Mouse (Mus musculus): ENCODE measurements around the gene Itga9. TPM values are rescaled to one million over a fixed set of nuclear protein-coding genes. Genes with fewer than 3 reads are reported as not detected.

Gene Itga9
- polyA plus RNA-seq, 1 experiment, result 15.0 TPM

- H3K27ac ChIP-seq (ENCODE audit: insufficient read depth, low read depth, low read length), result no peak overlapping the region
- TF ChIP-seq CTCF (conservative IDR thresholded peaks at IDR 0.05; ENCODE audit: insufficient read depth, insufficient read length, low read depth, low read length) (no peak), POLR2A (IDR thresholded peaks at IDR 0.05; ENCODE audit: low read depth, low read length) (no peak)
- 71% methylated on average over 8 of the region's 8 CpGs for WGBS
- H3K36me3 ChIP-seq (ENCODE audit: control insufficient read depth, insufficient read depth, low read length), result no peaks in the 10 kb centered on the region
- no peaks in the 10 kb centered on the region for H3K27me3 ChIP-seq (replicated peaks; ENCODE audit: control insufficient read depth, insufficient read depth, low read length)
- no peak overlapping the region for H3K4me3 ChIP-seq (ENCODE audit: insufficient read depth, low read depth, low read length)
- DNase-seq, result no peak
- 0 out of 2 replicates have a peak, but pooled peaks cover 4% of the 10 kb centered on the region for H3K4me1 ChIP-seq (ENCODE audit: control insufficient read depth, insufficient read depth, low read length)
These were observed 155.6 kb downstream of the Itga9 start for GRCm38 (mm10) chr9:118761953-118762590.

GRCm38 (mm10) chr9:118762759-118763158 is 156.3 kb downstream of the Itga9 start:
- H3K36me3 ChIP-seq (ENCODE audit: control insufficient read depth, insufficient read depth, low read length), result no peaks in the 10 kb centered on the region
- peak; percentile 51 for DNase-seq
- H3K4me1 ChIP-seq (ENCODE audit: control insufficient read depth, insufficient read depth, low read length), result 0 out of 2 replicates have a peak, but pooled peaks cover 4% of the 10 kb centered on the region
- WGBS, result 33% methylated on average over 7 of the region's 7 CpGs
- H3K27ac ChIP-seq (ENCODE audit: insufficient read depth, low read depth, low read length), result peak overlapping the region; percentile 72
- TF ChIP-seq POLR2A (IDR thresholded peaks at IDR 0.05; ENCODE audit: low read depth, low read length) (no peak), CTCF (conservative IDR thresholded peaks at IDR 0.05; ENCODE audit: insufficient read depth, insufficient read length, low read depth, low read length) (no peak)
- H3K4me3 ChIP-seq (ENCODE audit: insufficient read depth, low read depth, low read length), result no peak overlapping the region
- H3K27me3 ChIP-seq (replicated peaks; ENCODE audit: control insufficient read depth, insufficient read depth, low read length), result no peaks in the 10 kb centered on the region

GRCm38 (mm10) chr9:118763203-118763602 is 156.7 kb downstream of the Itga9 start:
- H3K4me1 ChIP-seq (ENCODE audit: control insufficient read depth, insufficient read depth, low read length), result 0 out of 2 replicates have a peak, but pooled peaks cover 4% of the 10 kb centered on the region
- 67% methylated on average over 4 of the region's 4 CpGs for WGBS
- no peak overlapping the region for H3K4me3 ChIP-seq (ENCODE audit: insufficient read depth, low read depth, low read length)
- no peaks in the 10 kb centered on the region for H3K27me3 ChIP-seq (replicated peaks; ENCODE audit: control insufficient read depth, insufficient read depth, low read length)
- peak; percentile 33 for DNase-seq
- TF ChIP-seq POLR2A (IDR thresholded peaks at IDR 0.05; ENCODE audit: low read depth, low read length) (no peak), CTCF (conservative IDR thresholded peaks at IDR 0.05; ENCODE audit: insufficient read depth, insufficient read length, low read depth, low read length) (no peak)
- H3K36me3 ChIP-seq (ENCODE audit: control insufficient read depth, insufficient read depth, low read length), result no peaks in the 10 kb centered on the region
- H3K27ac ChIP-seq (ENCODE audit: insufficient read depth, low read depth, low read length), result no peak overlapping the region

GRCm38 (mm10) chr9:118763646-118764045 is 157.2 kb downstream of the Itga9 start:
- TF ChIP-seq CTCF (conservative IDR thresholded peaks at IDR 0.05; ENCODE audit: insufficient read depth, insufficient read length, low read depth, low read length) (no peak), POLR2A (IDR thresholded peaks at IDR 0.05; ENCODE audit: low read depth, low read length) (no peak)
- H3K4me3 ChIP-seq (ENCODE audit: insufficient read depth, low read depth, low read length), result no peak overlapping the region
- no peak for DNase-seq
- WGBS, result 89% methylated on average over 3 of the region's 3 CpGs
- 0 out of 2 replicates have a peak, but pooled peaks cover 4% of the 10 kb centered on the region for H3K4me1 ChIP-seq (ENCODE audit: control insufficient read depth, insufficient read depth, low read length)
- no peaks in the 10 kb centered on the region for H3K27me3 ChIP-seq (replicated peaks; ENCODE audit: control insufficient read depth, insufficient read depth, low read length)
- H3K27ac ChIP-seq (ENCODE audit: insufficient read depth, low read depth, low read length), result no peak overlapping the region
- no peaks in the 10 kb centered on the region for H3K36me3 ChIP-seq (ENCODE audit: control insufficient read depth, insufficient read depth, low read length)

- Histone ChIP-seq H3K36me3 (ENCODE audit: control insufficient read depth, insufficient read depth, low read length) (no peaks in the 10 kb centered on the region), H3K4me1 (ENCODE audit: control insufficient read depth, insufficient read depth, low read length) (0 out of 2 replicates have a peak, but pooled peaks cover 4% of the 10 kb centered on the region), H3K27me3 (replicated peaks; ENCODE audit: control insufficient read depth, insufficient read depth, low read length) (no peaks in the 10 kb centered on the region), H3K4me3 (ENCODE audit: insufficient read depth, low read depth, low read length) (no peak overlapping the region), H3K27ac (ENCODE audit: insufficient read depth, low read depth, low read length) (no peak overlapping the region)
- DNase-seq, result no peak
- no peak for TF ChIP-seq CTCF (conservative IDR thresholded peaks at IDR 0.05; ENCODE audit: insufficient read depth, insufficient read length, low read depth, low read length)
- TF ChIP-seq POLR2A (IDR thresholded peaks at IDR 0.05; ENCODE audit: low read depth, low read length), result no peak
These were observed 158.6 kb downstream of the Itga9 start for GRCm38 (mm10) chr9:118765059-118765458.

- no peak overlapping the region for H3K27ac ChIP-seq (ENCODE audit: insufficient read depth, low read depth, low read length)
- 0 out of 2 replicates have a peak, but pooled peaks cover 4% of the 10 kb centered on the region for H3K4me1 ChIP-seq (ENCODE audit: control insufficient read depth, insufficient read depth, low read length)
- TF ChIP-seq POLR2A (IDR thresholded peaks at IDR 0.05; ENCODE audit: low read depth, low read length) (no peak), CTCF (conservative IDR thresholded peaks at IDR 0.05; ENCODE audit: insufficient read depth, insufficient read length, low read depth, low read length) (no peak)
- no peak overlapping the region for H3K4me3 ChIP-seq (ENCODE audit: insufficient read depth, low read depth, low read length)
- H3K27me3 ChIP-seq (replicated peaks; ENCODE audit: control insufficient read depth, insufficient read depth, low read length), result no peaks in the 10 kb centered on the region
- WGBS, result 63% methylated on average over 7 of the region's 7 CpGs
- no peaks in the 10 kb centered on the region for H3K36me3 ChIP-seq (ENCODE audit: control insufficient read depth, insufficient read depth, low read length)
- DNase-seq, result no peak
These were observed 160.5 kb downstream of the Itga9 start for GRCm38 (mm10) chr9:118767008-118767407.

GRCm38 (mm10) chr9:118768596-118768995 is 162.1 kb downstream of the Itga9 start:
- 0 out of 2 replicates have a peak, but pooled peaks cover 2% of the 10 kb centered on the region for H3K4me1 ChIP-seq (ENCODE audit: control insufficient read depth, insufficient read depth, low read length)
- H3K27ac ChIP-seq (ENCODE audit: insufficient read depth, low read depth, low read length), result no peak overlapping the region
- TF ChIP-seq CTCF (conservative IDR thresholded peaks at IDR 0.05; ENCODE audit: insufficient read depth, insufficient read length, low read depth, low read length) (no peak), POLR2A (IDR thresholded peaks at IDR 0.05; ENCODE audit: low read depth, low read length) (no peak)
- 74% methylated on average over 4 of the region's 4 CpGs for WGBS
- no peak overlapping the region for H3K4me3 ChIP-seq (ENCODE audit: insufficient read depth, low read depth, low read length)
- H3K36me3 ChIP-seq (ENCODE audit: control insufficient read depth, insufficient read depth, low read length), result no peaks in the 10 kb centered on the region
- DNase-seq, result no peak
- H3K27me3 ChIP-seq (replicated peaks; ENCODE audit: control insufficient read depth, insufficient read depth, low read length), result no peaks in the 10 kb centered on the region
